Mouse (Mus musculus) heart, embryonic 12.5 days (tissue): ENCODE measurements around the gene Dusp27. TPM values are rescaled to one million over a fixed set of nuclear protein-coding genes. Genes with fewer than 3 reads are reported as not detected.
A peak's percentile ranks its signal among the peaks of the same experiment; 100 is the strongest.

Experiments
- ATAC-seq: fragments of 200-750 bp; cut with Nextera tagmentation; 2 replicates; pipeline ENCODE4 v1.8.0; 2017; ENCODE audit warnings: moderate TSS enrichment, moderate library complexity; ENCODE audit not compliant: insufficient number of reproducible peaks, low FRiP score
- H3K27ac ChIP-seq: fragments of 300-500 bp; sonication (generic); 2 replicates; pipeline ENCODE4 v1.5.1; 2016; ENCODE audit warnings: mild to moderate bottlenecking, moderate library complexity; ENCODE audit not compliant: poor library complexity, severe bottlenecking
- H3K27me3 ChIP-seq: fragments of 300-500 bp; sonication (generic); replicated peaks from 2 replicates; pipeline ENCODE4 v1.6.1; 2016; ENCODE audit warnings: mild to moderate bottlenecking, moderate library complexity
- H3K36me3 ChIP-seq: fragments of 300-500 bp; sonication (generic); 2 replicates; pipeline ENCODE4 v1.6.1; 2016; ENCODE audit warnings: mild to moderate bottlenecking, moderate library complexity
- H3K4me1 ChIP-seq: fragments of 300-500 bp; sonication (generic); replicated peaks from 2 replicates; pipeline ENCODE4 v1.6.1; 2016; ENCODE audit warnings: mild to moderate bottlenecking
- H3K4me2 ChIP-seq: fragments of 300-500 bp; sonication (generic); 2 replicates; pipeline ENCODE4 v1.6.1; 2016; ENCODE audit warnings: mild to moderate bottlenecking, moderate library complexity
- H3K4me3 ChIP-seq: fragments of 300-500 bp; sonication (generic); 2 replicates; pipeline ENCODE4 v1.5.1; 2016; ENCODE audit warnings: mild to moderate bottlenecking
- H3K9ac ChIP-seq: fragments of 300-500 bp; sonication (generic); 2 replicates; pipeline ENCODE4 v1.6.1; 2016; ENCODE audit warnings: mild to moderate bottlenecking, moderate library complexity
- H3K9me3 ChIP-seq: fragments of 300-500 bp; sonication (generic); replicated peaks from 2 replicates; pipeline ENCODE4 v1.6.1; 2016; ENCODE audit warnings: mild to moderate bottlenecking, moderate library complexity
- WGBS: fragments of 180-500 bp; shearing (Covaris S2); methylation state at CpG from one replicate; pipeline ENCODE4 v1.1.7; 2016; 5-methylcytosine and 5-hydroxymethylcytosine counted together
- polyA plus RNA-seq: library from polyadenylated mRNA; unstranded; fragments of >200 nt; fragmentation: Nextera tagmentation; extraction: Ambion mirVana; gene quantifications from 2 replicates; pipeline ENCODE4 v1.2.1, GENCODE M21; 2016

The Dusp27 gene
- polyA plus RNA-seq, 1 experiment from 2014 or later, result 68.8 TPM

DNA sequence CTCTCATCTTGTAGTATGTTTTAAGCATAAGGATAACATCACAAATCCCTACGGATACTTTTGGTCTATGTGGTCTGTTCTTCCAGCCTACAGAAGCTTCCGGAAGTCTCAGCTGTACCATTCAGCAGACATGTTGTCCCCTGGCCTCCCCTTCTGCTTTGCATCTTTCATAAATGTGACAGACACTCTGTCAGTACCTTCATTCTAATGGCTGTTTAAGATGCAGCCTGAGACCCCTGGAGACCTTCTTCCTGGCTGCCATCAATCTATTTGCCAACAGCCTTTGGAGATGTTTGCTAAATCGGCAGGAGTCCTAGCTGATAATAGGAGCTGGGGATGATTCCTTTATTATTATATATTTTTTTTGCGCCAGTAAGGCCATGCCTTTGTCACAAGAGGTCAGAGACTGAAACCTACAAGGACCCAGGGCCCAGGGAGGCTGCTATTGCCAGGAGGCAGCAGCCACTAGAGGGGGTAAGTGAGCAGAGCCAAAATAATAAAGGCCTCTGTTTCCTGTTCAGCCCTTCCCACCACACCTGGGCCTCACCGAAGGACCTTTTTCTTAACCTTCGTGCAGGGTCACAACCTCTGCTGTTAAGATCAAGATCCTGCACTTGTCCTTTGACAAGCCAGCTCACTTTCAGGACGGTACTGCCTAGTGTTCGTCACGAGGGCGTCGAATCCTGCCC, 24.7 kb downstream of the Dusp27 start:
- no peaks in the 10 kb centered on the region for H3K4me1 ChIP-seq
- no peak overlapping the region for H3K4me2 ChIP-seq
- H3K27ac ChIP-seq, result no peak overlapping the region
- no peak overlapping the region for H3K9ac ChIP-seq
- ATAC-seq, result no peak
- 71% methylated on average over 11 of the region's 11 CpGs for WGBS
- H3K36me3 ChIP-seq, result peaks cover 93% of the 10 kb centered on the region
- no peaks in the 10 kb centered on the region for H3K27me3 ChIP-seq
- 0 out of 2 replicates have a peak, but pooled peaks cover 10% of the 10 kb centered on the region for H3K9me3 ChIP-seq
- no peak overlapping the region for H3K4me3 ChIP-seq

- 90% methylated on average over 2 of the region's 2 CpGs for WGBS
- Histone ChIP-seq H3K4me3 (no peak overlapping the region), H3K4me1 (no peaks in the 10 kb centered on the region), H3K27me3 (no peaks in the 10 kb centered on the region), H3K36me3 (peaks cover 63% of the 10 kb centered on the region), H3K27ac (no peak overlapping the region), H3K9me3 (peaks cover 16% of the 10 kb centered on the region; the same call in 1 of the 2 replicates), H3K4me2 (no peak overlapping the region), H3K9ac (no peak overlapping the region)
- ATAC-seq, result no peak
Observed at GRCm38 (mm10) chr1:166098120-166098519, 29.6 kb downstream of the Dusp27 start.

DNA sequence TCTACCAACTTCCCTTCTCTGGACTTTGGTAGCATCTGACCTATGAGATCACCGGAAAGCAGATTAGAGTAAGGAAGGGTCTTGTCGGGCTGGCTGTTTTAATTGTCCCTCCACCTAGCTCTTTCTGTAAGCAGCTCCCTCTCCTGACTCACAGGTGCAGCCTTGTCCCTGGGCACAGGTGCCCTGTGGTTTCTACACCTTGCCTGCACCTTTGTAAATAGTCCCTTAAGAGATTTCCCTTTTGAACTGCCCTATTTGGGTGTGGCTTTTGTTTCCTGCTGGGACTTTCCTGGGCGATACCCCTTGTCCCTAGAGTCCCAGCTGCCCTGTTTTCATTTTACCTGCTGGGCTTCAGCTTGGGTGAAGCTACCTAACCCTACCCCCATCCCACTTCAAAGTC, 33.3 kb downstream of the Dusp27 start:
- no peak for ATAC-seq
- Histone ChIP-seq H3K27me3 (no peaks in the 10 kb centered on the region), H3K4me2 (no peak overlapping the region), H3K36me3 (peaks cover 32% of the 10 kb centered on the region), H3K9me3 (peaks cover 14% of the 10 kb centered on the region; the same call in 1 of the 2 replicates), H3K4me3 (no peak overlapping the region), H3K27ac (no peak overlapping the region), H3K4me1 (peaks cover 6% of the 10 kb centered on the region; the same call in 1 of the 2 replicates), H3K9ac (no peak overlapping the region)
- 74% methylated on average over 3 of the region's 3 CpGs for WGBS

- Histone ChIP-seq H3K4me3 (no peak overlapping the region), H3K36me3 (no peaks in the 10 kb centered on the region), H3K4me1 (peaks cover 7% of the 10 kb centered on the region; the same call in 1 of the 2 replicates), H3K27ac (no peak overlapping the region), H3K9ac (no peak overlapping the region), H3K4me2 (no peak overlapping the region), H3K27me3 (no peaks in the 10 kb centered on the region), H3K9me3 (no peaks in the 10 kb centered on the region)
- 72% methylated on average over 2 of the region's 2 CpGs for WGBS
- ATAC-seq, result no peak
Observed at GRCm38 (mm10) chr1:166090306-166090705, 37.4 kb downstream of the Dusp27 start.

GRCm38 (mm10) chr1:166089739-166090138, 38.0 kb downstream of the Dusp27 start:
- Histone ChIP-seq H3K4me3 (no peak overlapping the region), H3K4me2 (no peak overlapping the region), H3K27ac (no peak overlapping the region), H3K27me3 (no peaks in the 10 kb centered on the region), H3K9ac (no peak overlapping the region), H3K4me1 (peaks cover 7% of the 10 kb centered on the region; the same call in 1 of the 2 replicates), H3K36me3 (no peaks in the 10 kb centered on the region), H3K9me3 (no peaks in the 10 kb centered on the region)
- 37% methylated on average over 4 of the region's 4 CpGs for WGBS
- 0 out of 2 replicates have a peak, but pooled peaks have one; percentile 33 for ATAC-seq

DNA sequence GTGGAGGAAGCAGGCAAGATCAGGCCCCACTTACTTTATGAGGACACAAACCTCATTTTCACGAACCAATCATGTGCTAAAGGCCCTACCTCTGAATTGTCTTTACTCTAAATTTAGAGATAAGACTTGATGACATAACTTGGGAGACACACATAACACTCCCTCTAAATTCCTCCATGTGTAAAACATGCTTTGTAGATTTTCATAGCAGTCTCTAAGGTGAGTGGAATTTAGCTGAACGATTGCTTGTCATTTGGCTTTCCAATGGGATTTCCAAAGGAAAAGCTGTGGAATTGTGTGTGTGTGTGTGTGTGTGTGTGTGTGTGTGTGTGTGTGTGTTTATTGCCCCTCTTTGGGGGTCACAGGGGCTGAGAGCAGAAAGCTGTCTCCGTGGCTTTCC, 38.4 kb downstream of the Dusp27 start:
- ATAC-seq, result no peak
- Histone ChIP-seq H3K27ac (no peak overlapping the region), H3K9ac (no peak overlapping the region), H3K36me3 (no peaks in the 10 kb centered on the region), H3K27me3 (no peaks in the 10 kb centered on the region), H3K9me3 (no peaks in the 10 kb centered on the region), H3K4me1 (peaks cover 7% of the 10 kb centered on the region; the same call in 1 of the 2 replicates), H3K4me2 (no peak overlapping the region), H3K4me3 (no peak overlapping the region)
- 47% methylated on average over 3 of the region's 3 CpGs for WGBS

- Histone ChIP-seq H3K27me3 (no peaks in the 10 kb centered on the region), H3K4me3 (no peak overlapping the region), H3K4me1 (peaks cover 7% of the 10 kb centered on the region; the same call in 1 of the 2 replicates), H3K4me2 (no peak overlapping the region), H3K9me3 (no peaks in the 10 kb centered on the region), H3K36me3 (no peaks in the 10 kb centered on the region), H3K27ac (no peak overlapping the region), H3K9ac (no peak overlapping the region)
- WGBS, result 81% methylated on average over 19 of the region's 19 CpGs
- ATAC-seq, result no peak
Observed at GRCm38 (mm10) chr1:166088446-166089170, 39.1 kb downstream of the Dusp27 start.

GRCm38 (mm10) chr1:166077052-166077735, 50.5 kb downstream of the Dusp27 start:
- H3K9ac ChIP-seq, result no peak overlapping the region
- H3K36me3 ChIP-seq, result no peaks in the 10 kb centered on the region
- no peaks in the 10 kb centered on the region for H3K9me3 ChIP-seq
- H3K27me3 ChIP-seq, result no peaks in the 10 kb centered on the region
- ATAC-seq, result no peak
- no peak overlapping the region for H3K27ac ChIP-seq
- no peak overlapping the region for H3K4me3 ChIP-seq
- H3K4me1 ChIP-seq, result no peaks in the 10 kb centered on the region
- no peak overlapping the region for H3K4me2 ChIP-seq
- WGBS, result 72% methylated on average over 6 of the region's 6 CpGs

DNA sequence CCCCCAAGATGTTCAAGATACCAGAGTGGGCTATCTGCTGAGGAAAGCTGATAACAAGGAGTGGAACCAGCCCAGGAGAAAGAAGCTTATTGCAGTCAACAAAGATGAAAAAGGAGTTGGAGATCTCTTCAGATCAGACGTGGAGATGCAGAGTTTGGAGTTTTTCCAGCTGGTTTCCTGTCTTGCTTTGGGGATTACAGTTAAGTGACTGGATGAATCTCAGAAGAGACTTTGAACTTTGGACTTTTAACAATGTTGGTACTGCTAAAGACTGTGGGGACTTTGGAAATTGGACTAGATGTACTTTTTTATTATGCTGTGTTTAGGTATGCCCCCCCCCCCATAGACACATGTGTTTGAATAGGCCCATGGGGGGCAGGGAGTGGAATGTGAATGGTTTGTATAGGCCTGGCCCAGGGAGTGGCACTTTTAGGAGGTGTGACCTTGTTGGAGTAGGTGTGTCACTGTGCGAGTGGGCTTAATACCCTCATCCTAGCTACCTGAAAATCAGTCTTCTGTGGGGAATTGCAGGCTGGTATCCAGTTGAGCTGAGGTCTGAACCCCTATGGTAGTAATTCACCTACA, 59.8 kb downstream of the Dusp27 start:
- Histone ChIP-seq H3K36me3 (no peaks in the 10 kb centered on the region), H3K27me3 (no peaks in the 10 kb centered on the region), H3K4me1 (no peaks in the 10 kb centered on the region), H3K9me3 (0 out of 2 replicates have a peak, but pooled peaks cover 8% of the 10 kb centered on the region), H3K9ac (no peak overlapping the region), H3K4me3 (no peak overlapping the region), H3K27ac (no peak overlapping the region), H3K4me2 (no peak overlapping the region)
- 68% methylated on average over 2 of the region's 2 CpGs for WGBS
- ATAC-seq, result no peak

DNA sequence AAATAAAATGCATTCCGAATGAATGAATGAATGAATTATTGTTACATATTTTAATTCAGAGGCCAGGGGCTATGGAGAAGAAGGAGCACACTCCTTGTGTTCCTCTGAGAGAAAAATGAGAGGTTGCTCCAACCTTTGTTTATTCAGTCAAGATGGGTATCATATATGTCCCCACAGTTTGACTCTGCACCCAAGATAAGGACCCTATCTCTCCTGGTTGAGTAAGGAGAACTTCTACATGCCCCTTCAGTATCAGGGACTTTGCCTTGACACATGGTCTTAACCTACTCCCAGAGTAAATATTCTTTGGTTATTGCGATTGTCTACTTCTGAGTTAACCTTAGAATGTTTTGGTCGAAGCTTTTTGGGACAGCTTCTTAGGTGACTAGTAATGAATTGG, 63.9 kb downstream of the Dusp27 start:
- no peak overlapping the region for H3K4me3 ChIP-seq
- H3K27ac ChIP-seq, result no peak overlapping the region
- 0 out of 2 replicates have a peak, but pooled peaks cover 2% of the 10 kb centered on the region for H3K9me3 ChIP-seq
- no peak overlapping the region for H3K9ac ChIP-seq
- no peaks in the 10 kb centered on the region for H3K36me3 ChIP-seq
- ATAC-seq, result no peak
- no peak overlapping the region for H3K4me2 ChIP-seq
- H3K4me1 ChIP-seq, result no peaks in the 10 kb centered on the region
- H3K27me3 ChIP-seq, result no peaks in the 10 kb centered on the region
- 87% methylated on average over 3 of the region's 3 CpGs for WGBS

GRCm38 (mm10) chr1:166061532-166061931, 66.2 kb downstream of the Dusp27 start:
- no peaks in the 10 kb centered on the region for H3K36me3 ChIP-seq
- no peak overlapping the region for H3K4me2 ChIP-seq
- H3K9me3 ChIP-seq, result no peaks in the 10 kb centered on the region
- H3K4me1 ChIP-seq, result no peaks in the 10 kb centered on the region
- peaks cover 5% of the 10 kb centered on the region for H3K27me3 ChIP-seq
- WGBS, result 74% methylated on average over 3 of the region's 3 CpGs
- no peak overlapping the region for H3K27ac ChIP-seq
- ATAC-seq, result no peak
- H3K9ac ChIP-seq, result no peak overlapping the region
- H3K4me3 ChIP-seq, result no peak overlapping the region
